Mouse (Mus musculus) midbrain, embryonic 10.5 days (tissue): ENCODE results near the gene Gm48552. TPM values are rescaled to one million over a fixed set of nuclear protein-coding genes. Genes with fewer than 3 reads are reported as not detected.
A peak's percentile ranks its signal among the peaks of the same experiment; 100 is the strongest.

Source experiments
- DNase-seq: peaks from one replicate; pipeline ENCODE4 v3.0.0-alpha.2; 2017; ENCODE audit warnings: low spot score
- H3K27ac ChIP-seq: fragments of 300-500 bp; sonication (generic); replicated peaks from 2 replicates; pipeline ENCODE4 v1.5.1; 2016; ENCODE audit warnings: mild to moderate bottlenecking
- H3K27me3 ChIP-seq: fragments of 300-500 bp; sonication (generic); 2 replicates; pipeline ENCODE4 v1.6.1; 2016; ENCODE audit warnings: low read depth, mild to moderate bottlenecking; ENCODE audit not compliant: poor library complexity, severe bottlenecking
- H3K36me3 ChIP-seq: fragments of 300-500 bp; sonication (generic); 2 replicates; pipeline ENCODE4 v1.6.1; 2016; ENCODE audit warnings: mild to moderate bottlenecking, moderate library complexity
- H3K4me1 ChIP-seq: fragments of 300-500 bp; sonication (generic); 2 replicates; pipeline ENCODE4 v1.6.1; 2016
- H3K4me3 ChIP-seq: fragments of 300-500 bp; sonication (generic); 2 replicates; pipeline ENCODE4 v1.5.1; 2016; ENCODE audit warnings: mild to moderate bottlenecking, moderate library complexity
- H3K9me3 ChIP-seq: fragments of 300-500 bp; sonication (generic); replicated peaks from 2 replicates; pipeline ENCODE4 v1.6.1; 2016; ENCODE audit warnings: mild to moderate bottlenecking
- WGBS: fragments of 180-500 bp; shearing (Covaris S2); methylation state at CpG from one replicate; pipeline ENCODE4 v1.1.7; 2016; 5-methylcytosine and 5-hydroxymethylcytosine counted together
- polyA plus RNA-seq: library from polyadenylated mRNA; unstranded; fragments of >200 nt; fragmentation: Nextera tagmentation; extraction: Ambion mirVana; gene quantifications from 2 replicates; pipeline ENCODE4 v1.2.1, GENCODE M21; 2016

Gm48552 gene
- polyA plus RNA-seq, 1 experiment from 2014 or later, result 1.7 TPM

DNA sequence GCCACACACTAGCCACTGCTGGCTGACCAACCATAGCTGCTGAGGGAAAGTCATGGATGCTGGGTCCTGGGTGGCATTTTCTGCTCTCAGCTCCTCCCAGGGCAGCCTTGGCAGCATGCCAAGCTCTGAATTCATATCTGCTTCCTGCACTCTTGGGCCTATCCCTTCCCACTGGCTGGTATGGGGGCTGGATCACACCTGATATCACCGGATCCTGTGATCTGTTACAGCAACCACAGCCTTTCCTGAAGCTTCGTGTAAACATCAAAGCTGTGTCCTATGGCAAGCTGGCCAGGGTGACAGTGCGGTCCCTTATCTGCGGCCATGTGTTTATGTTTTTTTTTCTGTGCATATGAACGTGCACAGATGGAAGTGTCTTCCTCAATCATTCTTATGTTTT is 6.8 kb upstream of the Gm48552 start:
- Histone ChIP-seq H3K27me3 (no peaks in the 10 kb centered on the region), H3K36me3 (peaks cover 15% of the 10 kb centered on the region), H3K4me3 (no peak overlapping the region), H3K4me1 (peaks cover 34% of the 10 kb centered on the region), H3K9me3 (no peaks in the 10 kb centered on the region), H3K27ac (no peak overlapping the region)
- no peak for DNase-seq
- 88% methylated on average over 5 of the region's 5 CpGs for WGBS

DNA sequence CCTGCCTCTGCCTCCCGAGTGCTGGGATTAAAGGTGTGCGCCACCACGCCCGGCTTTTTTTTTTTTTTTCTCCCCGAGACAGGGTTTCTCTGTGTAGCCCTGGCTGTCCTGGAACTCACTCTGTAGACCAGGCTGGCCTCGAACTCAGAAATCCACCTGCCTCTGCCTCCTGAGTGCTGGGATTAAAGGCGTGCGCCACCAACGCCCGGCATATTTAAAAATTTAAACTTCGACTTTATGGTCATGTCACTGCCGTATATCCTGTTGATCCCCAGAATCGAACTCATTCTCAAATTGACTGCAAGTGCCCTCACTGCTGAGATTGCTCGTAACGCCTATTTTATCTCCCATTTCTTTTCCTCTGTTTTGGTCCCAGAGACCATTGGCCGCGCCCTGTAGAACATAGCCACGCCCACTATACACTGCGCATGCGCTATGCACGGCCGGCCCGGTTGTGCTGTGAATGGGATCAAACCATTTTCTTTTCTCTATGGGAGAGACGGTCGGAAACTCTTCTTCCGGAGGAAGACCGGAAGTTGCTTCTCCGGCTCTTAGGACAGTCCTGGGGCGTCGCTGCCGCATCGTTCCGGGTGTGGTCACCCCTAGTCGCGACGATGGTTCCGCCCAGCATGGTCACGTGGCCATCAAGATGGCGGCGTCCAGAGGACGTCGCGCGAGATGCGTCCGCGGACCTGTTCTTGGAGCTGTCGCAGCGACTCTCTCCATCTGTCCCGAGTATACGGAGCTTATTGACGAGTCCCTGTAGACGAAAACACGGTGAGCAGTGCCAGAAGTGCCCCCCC is 4.8 kb upstream of the Gm48552 start, which contains the start of the genes Dohh and Gm48551:
Gene Dohh, plus strand, starts transcription at position 627 of the 803 bp plus-strand sequence.
Gene Gm48551, plus strand, starts transcription at position 665 of the 803 bp plus-strand sequence.
- peak within 1 kb of the TSS; percentile 89 for H3K27ac ChIP-seq

DNA sequence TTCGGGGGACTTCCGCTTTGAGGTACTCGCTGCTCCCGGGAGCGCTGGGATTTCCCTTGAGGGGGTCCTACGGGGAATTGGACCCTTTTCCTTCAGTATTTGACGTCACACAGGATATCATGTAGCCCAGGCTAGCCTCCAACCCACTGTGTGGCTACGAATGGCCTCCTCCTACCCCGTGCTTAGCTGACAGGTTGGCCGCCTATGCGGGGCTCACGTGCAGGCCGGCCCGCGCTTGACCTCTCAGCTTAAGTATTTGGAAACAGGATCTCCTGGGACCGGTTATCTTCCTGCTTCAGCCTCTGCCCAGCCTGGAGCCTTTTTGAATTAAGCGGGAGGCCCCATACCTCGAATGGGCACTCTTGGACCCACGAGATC is 4.2 kb upstream of the Gm48552 start:
- no peaks in the 10 kb centered on the region for H3K9me3 ChIP-seq
- WGBS, result under 1% methylated on average over 19 of the region's 19 CpGs
- H3K27ac ChIP-seq, result peak overlapping the region; percentile 89
- peak overlapping the region; percentile 87 for H3K4me3 ChIP-seq
- H3K4me1 ChIP-seq, result peaks cover 28% of the 10 kb centered on the region
- H3K27me3 ChIP-seq, result no peaks in the 10 kb centered on the region
- no peak for DNase-seq
- H3K36me3 ChIP-seq, result peaks cover 38% of the 10 kb centered on the region

More for the DNA sequence above, 4.8 kb upstream of the Gm48552 start, which contains the start of the genes Dohh and Gm48551:
- Histone ChIP-seq H3K9me3 (no peaks in the 10 kb centered on the region), H3K4me1 (peaks cover 26% of the 10 kb centered on the region), H3K4me3 (peak within 1 kb of the TSS; percentile 87), H3K36me3 (peaks cover 35% of the 10 kb centered on the region), H3K27me3 (no peaks in the 10 kb centered on the region)
- DNase-seq, result peak; percentile 98
- 8% methylated on average over 54 of the region's 54 CpGs for WGBS

DNA sequence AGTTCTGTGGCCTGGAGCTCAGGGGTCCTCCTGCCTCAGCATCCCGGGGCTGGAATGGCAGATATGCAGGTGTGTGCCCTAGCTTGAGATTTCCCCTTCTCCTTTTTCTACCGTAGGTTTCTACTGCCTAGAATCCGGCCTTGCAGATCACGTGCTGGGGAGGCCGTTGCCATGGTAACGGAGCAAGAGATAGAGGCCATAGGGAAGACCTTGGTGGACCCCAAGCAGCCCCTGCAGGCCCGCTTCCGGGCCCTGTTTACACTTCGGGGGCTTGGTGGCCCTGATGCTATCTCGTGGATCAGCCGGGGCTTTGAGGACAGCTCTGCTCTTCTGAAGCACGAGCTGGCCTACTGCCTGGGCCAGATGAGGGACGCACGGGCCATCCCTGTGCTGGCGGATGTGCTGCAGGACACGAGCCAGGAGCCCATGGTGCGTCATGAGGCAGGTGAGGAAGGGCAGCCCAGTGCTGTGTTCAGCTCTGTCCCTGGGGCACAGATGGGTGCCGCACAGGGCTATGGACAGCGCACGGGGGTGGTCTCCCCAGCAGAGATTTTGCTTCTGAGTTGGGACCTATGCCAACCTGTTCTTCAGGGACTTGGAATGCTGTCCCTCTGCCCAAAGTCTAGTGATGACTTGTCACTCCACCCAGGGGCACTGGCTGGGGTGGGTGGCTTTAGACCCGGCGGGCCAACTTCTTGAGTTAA is 3.0 kb upstream of the Gm48552 start:
- peaks cover 39% of the 10 kb centered on the region for H3K4me1 ChIP-seq
- H3K27me3 ChIP-seq, result no peaks in the 10 kb centered on the region
- H3K4me3 ChIP-seq, result peak overlapping the region; percentile 87
- WGBS, result 88% methylated on average over 22 of the region's 22 CpGs
- H3K9me3 ChIP-seq, result no peaks in the 10 kb centered on the region
- no peak for DNase-seq
- H3K36me3 ChIP-seq, result peaks cover 44% of the 10 kb centered on the region
- H3K27ac ChIP-seq, result 0 out of 2 replicates have a peak overlapping the region, but pooled peaks have one; percentile 89

DNA sequence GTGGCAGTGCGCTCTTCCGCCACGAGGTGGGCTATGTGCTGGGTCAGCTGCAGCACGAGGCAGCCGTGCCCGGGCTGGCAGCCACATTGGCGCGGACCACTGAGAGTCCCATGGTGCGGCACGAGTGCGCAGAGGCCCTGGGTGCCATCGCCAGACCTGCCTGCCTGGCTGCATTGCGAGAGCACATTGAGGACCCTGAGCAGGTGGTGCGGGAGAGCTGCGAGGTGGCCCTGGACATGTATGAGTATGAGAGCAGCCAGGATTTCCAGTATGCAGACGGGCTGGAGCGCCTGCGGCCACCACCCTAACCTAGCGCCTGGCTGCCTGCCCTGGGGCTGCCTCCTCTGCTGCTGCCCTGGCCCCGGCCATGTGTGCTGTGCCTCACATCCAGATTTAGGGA is 1.1 kb upstream of the Gm48552 start:
- no peak for DNase-seq
- 96% methylated on average over 20 of the region's 20 CpGs for WGBS
- Histone ChIP-seq H3K4me1 (peaks cover 41% of the 10 kb centered on the region), H3K27me3 (no peaks in the 10 kb centered on the region), H3K27ac (no peak overlapping the region), H3K36me3 (peaks cover 50% of the 10 kb centered on the region), H3K9me3 (no peaks in the 10 kb centered on the region), H3K4me3 (0 out of 2 replicates have a peak overlapping the region, but pooled peaks have one; percentile 17)

DNA sequence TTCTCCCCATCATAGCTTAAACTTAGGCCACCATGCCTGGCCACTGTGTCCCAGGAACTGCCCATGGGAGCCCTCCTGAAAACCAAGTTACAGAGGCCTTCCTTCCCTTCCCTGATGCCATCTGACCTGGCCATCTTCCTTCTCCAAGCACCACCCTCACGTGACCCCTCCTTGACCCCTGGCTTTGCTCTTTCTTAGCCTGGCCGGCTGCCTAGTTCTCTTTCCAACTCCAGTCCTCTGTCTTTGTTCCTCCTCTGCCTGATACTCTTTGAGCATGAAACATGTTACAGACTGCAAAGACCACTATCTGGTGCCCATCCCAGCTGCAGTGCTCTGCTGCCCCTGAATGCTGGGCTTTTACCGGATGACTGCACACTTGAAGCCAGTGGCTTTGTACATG is 568 bp downstream of the Gm48552 start:
- WGBS, result 51% methylated on average over 3 of the region's 3 CpGs
- Histone ChIP-seq H3K27ac (peak overlapping the region; percentile 58), H3K36me3 (peaks cover 50% of the 10 kb centered on the region), H3K4me1 (peaks cover 57% of the 10 kb centered on the region), H3K27me3 (0 out of 2 replicates have a peak, but pooled peaks cover 4% of the 10 kb centered on the region), H3K4me3 (no peak overlapping the region), H3K9me3 (no peaks in the 10 kb centered on the region)
- DNase-seq, result no peak

DNA sequence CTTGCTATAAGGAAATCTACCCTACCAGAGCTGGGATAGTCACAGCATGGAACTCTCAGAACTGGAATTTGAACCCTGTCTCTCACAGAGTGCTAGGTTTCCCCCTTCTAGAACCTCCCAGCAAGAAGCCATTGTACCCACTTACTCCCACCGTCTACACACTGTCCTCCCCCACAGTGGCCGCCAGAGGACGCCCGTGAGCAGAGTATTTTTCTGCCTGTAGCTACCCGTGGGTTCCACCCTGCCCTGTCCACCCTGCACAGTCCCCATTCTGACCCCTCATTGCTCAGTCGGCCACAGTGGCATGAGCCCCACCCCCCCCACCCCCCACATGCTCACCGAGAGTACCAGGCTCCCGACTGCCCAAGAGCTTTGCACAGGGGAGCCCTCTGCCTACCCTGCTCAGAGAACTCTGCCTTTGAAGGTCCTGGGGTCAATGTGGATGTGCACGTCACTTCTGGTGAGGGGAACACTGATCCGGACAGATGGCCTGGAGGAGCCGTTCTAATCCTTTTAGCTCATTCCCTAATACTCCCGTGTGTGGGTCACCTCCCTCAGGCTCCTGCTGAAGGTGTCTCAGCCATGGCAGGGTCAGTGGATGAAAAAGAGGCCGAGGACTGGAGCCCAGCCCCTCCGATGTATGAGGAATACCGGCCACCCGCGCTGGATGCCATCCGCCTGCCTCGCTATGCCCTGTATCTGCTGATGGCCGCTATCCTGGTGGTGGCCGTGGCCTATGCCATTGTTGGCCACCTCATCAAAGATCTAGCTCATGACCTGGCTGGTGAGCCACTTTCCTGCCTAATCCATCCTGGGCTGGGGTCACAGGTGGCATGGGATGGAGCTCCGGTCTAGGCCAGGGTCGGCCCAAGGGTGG is 1.2 kb downstream of the Gm48552 start:
- Histone ChIP-seq H3K36me3 (peaks cover 50% of the 10 kb centered on the region), H3K9me3 (no peaks in the 10 kb centered on the region), H3K4me1 (peaks cover 51% of the 10 kb centered on the region), H3K27ac (peak overlapping the region; percentile 58), H3K27me3 (0 out of 2 replicates have a peak, but pooled peaks cover 4% of the 10 kb centered on the region), H3K4me3 (no peak overlapping the region)
- peak; percentile 76 for DNase-seq
- WGBS, result 55% methylated on average over 23 of the region's 23 CpGs

DNA sequence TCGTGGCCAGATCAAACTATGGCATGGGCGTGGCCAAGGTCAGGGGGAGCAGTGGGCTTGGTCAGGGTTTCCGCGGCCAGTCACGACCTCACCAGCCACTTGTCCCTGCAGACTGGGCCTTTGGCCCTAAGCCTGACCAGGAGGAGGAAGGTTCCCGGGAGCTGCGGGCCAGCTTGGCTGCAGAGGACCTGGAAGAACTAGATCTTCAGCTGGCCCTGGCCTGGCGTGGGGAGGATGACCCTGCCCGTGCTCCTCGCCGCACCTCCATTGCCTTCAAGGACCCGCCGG is 1.8 kb downstream of the Gm48552 start:
- H3K36me3 ChIP-seq, result peaks cover 49% of the 10 kb centered on the region
- peak overlapping the region; percentile 24; the same call in 1 of the 2 replicates for H3K27ac ChIP-seq
- DNase-seq, result no peak
- H3K4me1 ChIP-seq, result peaks cover 45% of the 10 kb centered on the region
- 0 out of 2 replicates have a peak, but pooled peaks cover 4% of the 10 kb centered on the region for H3K27me3 ChIP-seq
- 93% methylated on average over 13 of the region's 13 CpGs for WGBS
- no peak overlapping the region for H3K4me3 ChIP-seq
- no peaks in the 10 kb centered on the region for H3K9me3 ChIP-seq

DNA sequence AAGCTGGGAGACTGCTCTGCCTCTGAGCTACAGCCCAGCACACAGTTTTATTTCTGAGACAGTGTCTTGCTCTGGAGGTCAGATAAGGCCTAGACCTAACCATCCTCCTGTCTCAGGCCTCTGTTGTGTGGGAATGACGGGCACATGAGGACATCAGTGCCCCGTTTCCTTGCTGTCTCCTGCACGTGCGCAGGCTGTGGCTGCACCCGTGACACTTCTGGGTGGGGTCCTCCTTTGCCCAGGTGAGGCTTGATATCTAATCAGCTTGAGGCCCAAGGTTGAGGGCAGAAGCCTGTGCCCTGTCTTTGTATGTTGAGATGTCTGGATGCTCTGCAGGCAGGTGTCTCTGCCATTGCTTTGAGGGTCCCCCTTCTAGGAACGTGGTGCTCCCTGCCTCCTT is 3.5 kb downstream of the Gm48552 start:
- Histone ChIP-seq H3K36me3 (peaks cover 33% of the 10 kb centered on the region), H3K4me1 (peaks cover 50% of the 10 kb centered on the region), H3K4me3 (no peak overlapping the region), H3K9me3 (no peaks in the 10 kb centered on the region), H3K27ac (0 out of 2 replicates have a peak overlapping the region, but pooled peaks have one; percentile 69), H3K27me3 (peaks cover 14% of the 10 kb centered on the region)
- 84% methylated on average over 6 of the region's 6 CpGs for WGBS
- DNase-seq, result no peak

DNA sequence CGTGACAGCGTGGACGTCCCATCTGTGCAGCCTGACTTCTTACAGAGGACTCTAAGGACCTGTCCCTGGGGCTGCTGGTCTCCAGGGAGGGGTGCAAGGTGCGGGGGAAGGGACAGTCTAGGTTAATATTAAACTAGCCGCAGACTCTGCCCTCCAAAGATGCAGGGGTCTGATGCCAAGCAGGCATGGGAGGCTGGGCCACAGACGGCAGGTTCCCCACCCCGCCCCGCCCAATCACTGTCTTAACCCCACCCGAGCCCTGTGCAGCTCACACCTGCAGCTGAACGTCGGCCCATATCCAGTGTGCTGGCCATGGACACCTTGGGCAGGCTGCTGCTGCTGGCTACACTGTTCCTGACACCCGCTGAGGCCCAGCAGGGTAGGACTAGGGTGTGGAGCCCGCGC is 4.0 kb downstream of the Gm48552 start, which contains the start of gene Smim24:
Gene Smim24, plus strand, starts transcription at position 271 of the 405 bp plus-strand sequence.
- H3K27ac ChIP-seq, result peak within 1 kb of the TSS; percentile 69
- 68% methylated on average over 14 of the region's 14 CpGs for WGBS
- peaks cover 28% of the 10 kb centered on the region for H3K36me3 ChIP-seq
- no peak for DNase-seq
- peaks cover 19% of the 10 kb centered on the region for H3K27me3 ChIP-seq
- H3K4me1 ChIP-seq, result peaks cover 54% of the 10 kb centered on the region
- H3K4me3 ChIP-seq, result peak within 1 kb of the TSS; percentile 38
- H3K9me3 ChIP-seq, result no peaks in the 10 kb centered on the region

DNA sequence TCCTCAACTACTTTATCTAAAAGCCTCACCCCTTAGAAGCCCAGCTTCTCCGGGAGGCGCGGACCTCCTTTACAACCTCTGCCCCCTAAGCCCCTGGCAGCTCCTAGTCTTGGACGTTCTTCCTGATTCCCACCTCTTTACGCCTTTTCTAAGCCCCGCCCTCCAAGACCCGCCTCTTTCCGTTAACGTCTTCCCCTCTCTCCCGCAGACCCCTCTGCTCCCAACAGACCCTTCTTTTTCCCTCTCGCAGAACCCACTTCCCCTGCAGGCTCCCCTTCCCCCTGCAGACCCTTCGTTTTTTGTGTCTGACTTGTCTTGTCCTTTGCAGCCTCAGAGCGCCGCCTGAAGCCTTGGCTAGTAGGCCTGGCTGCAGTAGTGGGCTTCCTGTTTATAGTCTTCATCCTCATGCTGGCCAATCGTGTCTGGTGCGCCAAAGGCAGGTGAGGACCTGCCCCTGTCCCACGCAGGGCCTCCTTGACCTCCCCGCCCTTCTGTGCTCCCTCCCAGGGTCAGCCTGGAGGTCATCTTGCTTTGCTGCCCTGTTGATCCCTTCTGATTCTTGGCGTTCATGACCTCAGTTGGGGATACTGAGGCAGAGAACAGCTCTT is 4.8 kb downstream of the Gm48552 start:
- peaks cover 25% of the 10 kb centered on the region for H3K27me3 ChIP-seq
- H3K36me3 ChIP-seq, result peaks cover 20% of the 10 kb centered on the region
- H3K4me3 ChIP-seq, result peak overlapping the region; percentile 38
- peak overlapping the region; percentile 69 for H3K27ac ChIP-seq
- no peaks in the 10 kb centered on the region for H3K9me3 ChIP-seq
- WGBS, result 7% methylated on average over 19 of the region's 19 CpGs
- DNase-seq, result no peak
- H3K4me1 ChIP-seq, result peaks cover 58% of the 10 kb centered on the region

DNA sequence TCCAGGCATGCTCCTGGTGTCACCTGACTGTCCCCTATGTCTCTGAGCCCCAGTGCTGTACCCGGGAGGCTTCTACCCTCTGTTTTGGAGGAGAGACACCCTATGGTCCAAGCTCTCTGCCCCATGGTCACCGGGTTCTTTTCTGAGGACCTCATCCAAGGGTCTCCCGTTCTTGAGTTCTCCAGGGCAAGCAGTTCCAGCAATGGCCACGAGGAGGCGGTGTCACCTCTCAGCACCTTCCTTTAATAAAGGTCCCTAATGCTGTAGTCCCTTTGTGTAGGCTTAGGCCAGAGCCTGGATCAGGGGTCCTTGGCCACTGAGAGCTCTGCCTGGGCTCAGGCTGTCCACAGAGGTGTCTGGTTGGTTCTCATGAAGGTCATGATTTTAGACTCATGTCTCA is 6.3 kb downstream of the Gm48552 start:
- 14% methylated on average over 5 of the region's 5 CpGs for WGBS
- H3K27ac ChIP-seq, result no peak overlapping the region
- peaks cover 55% of the 10 kb centered on the region for H3K4me1 ChIP-seq

More for the DNA sequence above, 6.3 kb downstream of the Gm48552 start:
- peaks cover 36% of the 10 kb centered on the region for H3K27me3 ChIP-seq
- no peaks in the 10 kb centered on the region for H3K9me3 ChIP-seq
- peak; percentile 78 for DNase-seq
- no peak overlapping the region for H3K4me3 ChIP-seq
- H3K36me3 ChIP-seq, result peaks cover 15% of the 10 kb centered on the region; the same call in 1 of the 2 replicates
